Mouse (Mus musculus) c-Kit-positive CD71-negative TER-119-negative erythroid progenitor cells, embryonic 14.5 days (primary cell): ENCODE measurements around the gene Stac2.

ENCODE experiments used
- DNase-seq: peaks from one replicate; pipeline ENCODE4 v3.0.0-alpha.2; 2013; ENCODE audit warnings: low read depth

Stac2 gene

DNA sequence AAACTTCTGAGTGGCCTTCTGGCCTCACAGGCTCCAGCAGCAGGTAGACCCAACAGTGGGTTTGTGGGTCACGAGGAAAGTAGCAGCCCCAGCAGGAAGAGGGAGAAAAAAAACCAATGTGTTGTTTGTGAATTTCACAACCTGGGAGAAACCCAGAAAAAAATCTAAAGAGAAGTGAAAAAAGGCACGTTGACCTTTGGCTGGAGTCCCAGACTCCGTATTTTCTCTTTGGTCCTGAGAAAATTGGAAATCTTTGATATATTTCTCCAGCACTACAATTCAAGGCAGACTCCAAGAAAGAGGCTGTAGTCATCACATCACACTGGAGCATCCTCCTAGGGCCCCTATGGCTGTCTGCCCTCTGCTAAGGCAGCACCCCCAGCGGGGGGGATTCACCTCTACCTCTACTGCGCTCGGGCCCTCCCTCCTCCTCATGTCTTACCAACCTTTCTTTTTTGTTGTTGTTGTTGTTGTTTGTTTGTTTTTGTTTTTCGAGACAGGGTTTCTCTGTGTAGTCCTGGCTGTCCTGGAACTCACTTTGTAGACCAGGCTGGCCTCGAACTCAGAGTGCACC lies 55.8 kb downstream of the Stac2 start:
- DNase-seq = no peak

DNA sequence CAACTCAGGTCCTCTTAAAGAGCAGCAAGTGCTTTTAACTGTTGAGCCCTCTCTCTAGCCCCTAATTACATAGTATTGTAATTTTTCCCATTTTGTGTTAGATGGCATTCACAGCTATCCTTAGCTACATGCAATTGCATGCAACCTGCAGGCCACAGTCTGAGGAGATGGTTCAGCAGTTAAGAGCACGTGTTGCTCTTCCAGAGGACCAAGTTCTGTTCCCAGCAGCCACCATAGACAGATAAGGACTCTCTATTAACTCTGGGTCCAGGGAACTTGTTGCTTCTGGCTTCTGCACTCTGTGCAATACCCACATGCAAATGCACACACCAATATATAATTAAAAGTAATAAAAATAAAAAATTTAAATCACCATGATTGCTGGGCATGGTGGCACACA lies 56.6 kb downstream of the Stac2 start:
- DNase-seq = no peak

DNA sequence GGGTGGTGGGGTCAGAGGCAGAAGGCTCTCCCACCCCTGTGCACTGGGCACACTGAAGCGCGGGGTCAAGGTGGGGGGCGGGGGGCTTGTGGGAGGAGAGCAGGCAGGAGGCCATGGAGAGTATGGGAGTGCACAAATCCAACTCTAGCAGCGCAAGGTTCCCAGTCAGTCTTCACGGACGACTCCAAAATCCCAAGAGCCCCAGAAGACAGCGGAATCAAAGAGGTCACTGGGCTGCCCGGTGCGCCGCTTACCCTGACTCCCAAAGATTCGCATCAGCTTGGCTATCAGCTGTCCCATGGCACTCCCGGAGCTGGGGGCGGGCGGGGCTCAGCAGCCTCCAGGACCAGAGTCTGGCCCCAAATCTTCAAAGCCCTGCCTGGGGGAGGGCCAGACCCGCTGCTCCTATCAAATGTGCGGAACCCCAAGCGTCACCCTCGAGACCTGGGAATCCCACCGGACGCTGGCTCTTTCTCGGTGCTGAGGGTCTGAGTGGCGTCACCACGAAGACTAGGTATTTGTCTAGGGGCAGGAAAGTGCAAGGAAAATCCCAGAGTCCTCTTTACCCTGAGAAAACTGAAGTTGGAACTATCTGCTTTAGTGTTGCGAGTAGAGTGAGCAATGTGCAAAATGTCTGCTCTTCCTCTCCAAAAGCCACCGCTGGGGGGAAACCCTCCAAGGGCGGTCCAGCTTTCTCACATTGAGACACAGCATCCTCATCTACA lies 57.5 kb downstream of the Stac2 start, which contains the start of gene Arl5c:
Gene Arl5c, minus strand, starts transcription at position 618 of the 725 bp plus-strand sequence.
- peak; percentile 58 for DNase-seq

- DNase-seq = peak; percentile 75
These were observed 58.6 kb downstream of the Stac2 start for GRCm38 (mm10) chr11:97994539-97995100.

DNA sequence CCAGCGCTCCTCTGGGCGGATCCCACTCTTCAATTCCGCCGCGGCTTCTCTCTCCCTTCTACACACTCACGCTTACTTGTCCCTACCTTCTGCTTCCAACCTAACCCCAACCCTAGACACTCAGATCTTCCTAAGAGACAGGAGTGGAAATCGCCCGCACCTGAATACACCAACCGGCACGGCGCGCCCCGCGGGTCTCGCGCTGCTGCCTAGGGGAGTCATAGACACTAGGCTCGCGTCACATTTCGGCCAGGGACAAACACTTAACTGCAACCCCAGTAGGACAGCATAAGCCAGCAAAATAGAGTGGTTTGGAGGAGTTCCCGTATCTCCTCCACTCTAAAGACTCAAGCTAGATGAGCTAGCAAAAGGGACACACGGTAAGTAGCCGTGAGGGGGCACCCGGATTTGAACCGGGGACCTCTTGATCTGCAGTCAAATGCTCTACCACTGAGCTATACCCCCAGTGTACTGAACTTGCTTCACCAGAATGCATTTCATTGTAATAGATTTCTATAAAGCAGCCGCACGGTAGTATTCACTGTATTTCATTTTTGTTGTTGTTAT lies 64.6 kb downstream of the Stac2 start:
- DNase-seq = peak; percentile 81

GRCm38 (mm10) chr11:97987551-97988526 lies 65.4 kb downstream of the Stac2 start:
- DNase-seq = peak; percentile 95

- DNase-seq = no peak
These were observed 66.4 kb downstream of the Stac2 start for GRCm38 (mm10) chr11:97986738-97987465.
